Mouse (Mus musculus) forebrain, embryonic 11.5 days (tissue): ENCODE results near the gene Myl6. TPM values are rescaled to one million over a fixed set of nuclear protein-coding genes. Genes with fewer than 3 reads are reported as not detected.

Source experiments
- ATAC-seq: fragments of 200-750 bp; cut with Nextera tagmentation; replicated peaks from 2 replicates; pipeline ENCODE4 v1.8.0; 2017; ENCODE audit warnings: moderate TSS enrichment; ENCODE audit not compliant: low FRiP score
- DNase-seq: peaks from one replicate; pipeline ENCODE4 v3.0.0-alpha.2; 2017; ENCODE audit warnings: low spot score
- H3K27ac ChIP-seq: fragments of 300-500 bp; sonication (generic); 2 replicates; pipeline ENCODE4 v1.5.1; 2014; ENCODE audit warnings: low read depth, low read length
- H3K27me3 ChIP-seq: fragments of 300-500 bp; sonication (generic); 2 replicates; pipeline ENCODE4 v1.6.1; 2014; ENCODE audit warnings: mild to moderate bottlenecking, low read length, mixed read lengths; ENCODE audit not compliant: control insufficient read depth, insufficient read depth
- H3K36me3 ChIP-seq: fragments of 300-500 bp; sonication (generic); 2 replicates; pipeline ENCODE4 v1.6.1; 2014; ENCODE audit warnings: mild to moderate bottlenecking, low read length, moderate library complexity, mixed read lengths; ENCODE audit not compliant: control insufficient read depth, insufficient read depth
- H3K4me1 ChIP-seq: fragments of 300-500 bp; sonication (generic); replicated peaks from 2 replicates; pipeline ENCODE4 v1.6.1; 2014; ENCODE audit warnings: low read length, mixed read lengths; ENCODE audit not compliant: control insufficient read depth, insufficient read depth
- H3K4me2 ChIP-seq: fragments of 300-500 bp; sonication (generic); 2 replicates; pipeline ENCODE4 v1.6.1; 2014; ENCODE audit warnings: low read depth, mild to moderate bottlenecking, low read length, moderate library complexity, mixed read lengths; ENCODE audit not compliant: severe bottlenecking
- H3K4me3 ChIP-seq: fragments of 300-500 bp; sonication (generic); 2 replicates; pipeline ENCODE4 v1.5.1; 2014; ENCODE audit warnings: low read depth, low read length
- H3K9ac ChIP-seq: fragments of 300-500 bp; sonication (generic); 2 replicates; pipeline ENCODE4 v1.6.1; 2014; ENCODE audit warnings: low read length
- H3K9me3 ChIP-seq: fragments of 300-500 bp; sonication (generic); 2 replicates; pipeline ENCODE4 v1.6.1; 2016; ENCODE audit warnings: low read length, mixed read lengths; ENCODE audit not compliant: control insufficient read depth
- WGBS: fragments of 180-500 bp; shearing (Covaris S2); extraction: QIAGEN DNeasy Blood & Tissue Kit; methylation state at CpG from one replicate; pipeline ENCODE4 v1.1.7; 2014; 5-methylcytosine and 5-hydroxymethylcytosine counted together
- polyA plus RNA-seq: library from polyadenylated mRNA; unstranded; fragments of >200 nt; fragmentation: Nextera tagmentation; extraction: Ambion mirVana; gene quantifications from 2 replicates; pipeline ENCODE4 v1.2.1, GENCODE M21; 2014

Gene Myl6
- polyA plus RNA-seq, 1 experiment from 2014 or later: 620 TPM

GRCm38 (mm10) chr10:128490232-128490631 is 3.7 kb downstream of the Myl6 start:
- WGBS: 83% methylated on average over 5 of the region's 5 CpGs
- H3K4me1 ChIP-seq: peaks cover 7% of the 10 kb centered on the region
- H3K9ac ChIP-seq: no peak overlapping the region
- H3K9me3 ChIP-seq: no peaks in the 10 kb centered on the region
- H3K4me3 ChIP-seq: no peak overlapping the region
- ATAC-seq: no peak
- H3K27ac ChIP-seq: no peak overlapping the region
- no peaks in the 10 kb centered on the region for H3K27me3 ChIP-seq
- H3K4me2 ChIP-seq: no peak overlapping the region
- no peak for DNase-seq
- peaks cover 25% of the 10 kb centered on the region for H3K36me3 ChIP-seq

DNA sequence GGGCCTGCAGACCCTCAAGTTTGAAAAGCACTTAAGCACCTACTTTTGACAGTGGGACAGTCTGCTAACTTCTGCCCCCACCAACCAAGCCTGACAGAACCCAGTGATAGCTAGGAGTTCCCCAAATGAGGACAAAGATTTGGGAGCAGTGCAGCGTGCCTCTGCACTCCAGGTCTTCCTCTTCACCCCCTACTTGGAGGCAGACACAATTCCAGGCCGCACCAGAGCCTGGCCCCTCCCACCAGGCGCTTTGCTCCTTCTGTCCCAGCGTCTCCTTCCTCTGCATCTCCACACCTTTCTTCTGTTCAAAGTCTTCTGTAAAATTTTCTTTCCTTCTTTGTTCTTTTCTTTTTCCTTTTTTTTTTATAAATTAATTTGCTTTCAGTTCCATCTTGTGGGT is 4.2 kb downstream of the Myl6 start:
- Histone ChIP-seq H3K27ac (no peak overlapping the region), H3K4me1 (peaks cover 3% of the 10 kb centered on the region), H3K9ac (no peak overlapping the region), H3K4me3 (no peak overlapping the region), H3K9me3 (no peaks in the 10 kb centered on the region), H3K27me3 (no peaks in the 10 kb centered on the region), H3K36me3 (peaks cover 25% of the 10 kb centered on the region), H3K4me2 (no peak overlapping the region)
- no peak for ATAC-seq
- DNase-seq: no peak
- WGBS: 51% methylated on average over 4 of the region's 4 CpGs

DNA sequence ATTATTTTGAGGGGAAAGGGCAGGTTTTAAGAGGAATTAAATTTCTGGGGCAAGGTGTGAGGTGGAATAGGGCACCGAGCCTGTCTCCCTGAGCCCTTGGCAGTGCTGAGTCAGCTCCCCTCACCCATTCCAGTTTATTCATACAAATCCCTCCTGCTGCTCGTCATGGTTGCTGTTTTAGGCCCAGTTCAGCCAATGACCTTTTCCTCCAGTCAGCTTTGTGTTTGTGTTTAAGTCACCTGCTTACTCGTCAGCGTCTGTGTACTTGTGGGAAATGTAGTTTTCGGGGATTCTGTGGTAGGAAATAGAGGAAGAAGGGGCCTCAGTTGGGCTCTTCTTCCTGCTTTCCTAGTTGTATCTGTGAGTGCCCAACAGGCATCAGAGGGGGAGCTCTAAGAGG is 4.6 kb downstream of the Myl6 start:
- H3K9ac ChIP-seq: no peak overlapping the region
- WGBS: 75% methylated on average over 5 of the region's 5 CpGs
- H3K4me3 ChIP-seq: no peak overlapping the region
- ATAC-seq (no peak), DNase-seq (no peak)
- H3K27ac ChIP-seq: no peak overlapping the region
- H3K4me1 ChIP-seq: peaks cover 2% of the 10 kb centered on the region; the same call in 1 of the 2 replicates
- H3K9me3 ChIP-seq: no peaks in the 10 kb centered on the region
- H3K27me3 ChIP-seq: no peaks in the 10 kb centered on the region
- H3K36me3 ChIP-seq: peaks cover 25% of the 10 kb centered on the region
- no peak overlapping the region for H3K4me2 ChIP-seq

GRCm38 (mm10) chr10:128488776-128489175 is 5.2 kb downstream of the Myl6 start:
- peaks cover 2% of the 10 kb centered on the region; the same call in 1 of the 2 replicates for H3K4me1 ChIP-seq
- H3K9me3 ChIP-seq: no peaks in the 10 kb centered on the region
- no peak overlapping the region for H3K27ac ChIP-seq
- peaks cover 28% of the 10 kb centered on the region for H3K36me3 ChIP-seq
- ATAC-seq (no peak), DNase-seq (no peak)
- no peak overlapping the region for H3K9ac ChIP-seq
- no peak overlapping the region for H3K4me3 ChIP-seq
- no peak overlapping the region for H3K4me2 ChIP-seq
- H3K27me3 ChIP-seq: no peaks in the 10 kb centered on the region
- 79% methylated on average over 4 of the region's 4 CpGs for whole genome bisulfite sequencing

DNA sequence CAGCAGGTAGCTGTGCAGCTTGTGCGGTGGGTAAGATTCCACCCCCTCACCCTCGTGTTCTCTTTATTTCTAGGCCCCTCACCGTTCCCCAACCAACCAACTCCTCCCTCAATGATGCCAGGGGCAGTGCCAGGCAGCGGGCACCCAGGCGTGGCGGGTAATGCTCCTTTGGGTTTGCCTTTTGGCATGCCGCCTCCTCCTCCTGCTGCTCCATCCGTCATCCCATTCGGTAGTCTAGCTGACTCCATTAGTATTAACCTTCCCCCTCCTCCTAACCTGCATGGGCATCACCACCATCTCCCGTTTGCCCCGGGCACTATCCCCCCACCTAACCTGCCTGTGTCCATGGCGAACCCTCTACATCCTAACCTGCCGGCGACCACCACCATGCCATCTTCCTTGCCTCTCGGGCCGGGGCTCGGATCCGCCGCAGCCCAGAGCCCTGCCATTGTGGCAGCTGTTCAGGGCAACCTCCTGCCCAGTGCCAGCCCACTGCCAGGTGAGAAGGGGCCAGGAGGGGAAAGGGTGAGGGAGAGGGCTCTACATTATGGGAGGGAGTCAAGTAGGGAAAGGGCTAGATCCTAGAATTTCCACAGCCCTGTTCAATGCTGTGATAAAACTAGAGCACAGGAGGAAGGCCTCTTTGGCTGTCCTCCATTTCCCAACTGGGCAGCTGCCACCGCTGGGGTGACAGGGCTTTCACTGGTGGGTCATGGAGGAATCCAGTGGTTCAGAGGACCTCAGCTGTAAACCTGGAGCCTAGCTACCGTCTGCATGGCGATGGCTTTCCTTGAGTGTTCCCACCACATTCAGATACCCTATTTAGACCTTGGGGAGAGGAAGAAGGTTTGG is 5.9 kb downstream of the Myl6 start:
- Histone ChIP-seq H3K9me3 (no peaks in the 10 kb centered on the region), H3K27me3 (no peaks in the 10 kb centered on the region), H3K4me1 (peaks cover 2% of the 10 kb centered on the region; the same call in 1 of the 2 replicates), H3K4me2 (no peak overlapping the region), H3K36me3 (peaks cover 30% of the 10 kb centered on the region), H3K9ac (no peak overlapping the region), H3K27ac (no peak overlapping the region), H3K4me3 (no peak overlapping the region)
- DNase-seq (no peak), ATAC-seq (no peak)
- WGBS: 92% methylated on average over 22 of the region's 22 CpGs

- WGBS: 95% methylated on average over 7 of the region's 7 CpGs
Measured at GRCm38 (mm10) chr10:128486370-128486769, 7.6 kb downstream of the Myl6 start.

DNA sequence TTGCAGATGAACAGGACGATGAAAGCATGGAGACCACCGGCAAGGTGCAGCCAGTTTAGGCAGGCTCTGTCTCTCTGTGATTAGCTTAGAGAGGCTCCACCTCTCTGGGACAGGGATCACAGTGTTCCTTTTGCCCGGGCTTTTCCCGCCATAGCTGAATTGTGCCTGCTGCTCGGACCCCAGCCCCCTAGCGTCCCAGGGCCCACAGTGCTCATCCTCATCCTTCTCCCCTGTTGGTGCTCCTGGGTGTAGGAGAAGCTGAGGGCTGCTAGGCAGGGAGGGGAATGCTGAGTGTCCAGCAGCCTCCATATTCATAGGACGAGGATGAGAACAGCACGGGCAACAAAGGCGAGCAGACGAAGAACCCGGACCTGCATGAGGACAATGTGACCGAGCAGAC is 19.6 kb downstream of the Myl6 start:
- WGBS: 88% methylated on average over 12 of the region's 12 CpGs
- DNase-seq (peak; percentile 44), ATAC-seq (no peak)
- Histone ChIP-seq H3K4me2 (no peak overlapping the region), H3K27me3 (no peaks in the 10 kb centered on the region), H3K9me3 (no peaks in the 10 kb centered on the region), H3K4me1 (no peaks in the 10 kb centered on the region), H3K4me3 (no peak overlapping the region), H3K36me3 (peaks cover 29% of the 10 kb centered on the region), H3K27ac (no peak overlapping the region), H3K9ac (no peak overlapping the region)

More at GRCm38 (mm10) chr10:128486370-128486769, 7.6 kb downstream of the Myl6 start:
- Histone ChIP-seq H3K36me3 (peaks cover 47% of the 10 kb centered on the region), H3K27me3 (no peaks in the 10 kb centered on the region), H3K4me3 (no peak overlapping the region), H3K27ac (no peak overlapping the region), H3K9me3 (no peaks in the 10 kb centered on the region), H3K4me1 (no peaks in the 10 kb centered on the region), H3K4me2 (no peak overlapping the region), H3K9ac (no peak overlapping the region)
- no peak for ATAC-seq
- DNase-seq: no peak

DNA sequence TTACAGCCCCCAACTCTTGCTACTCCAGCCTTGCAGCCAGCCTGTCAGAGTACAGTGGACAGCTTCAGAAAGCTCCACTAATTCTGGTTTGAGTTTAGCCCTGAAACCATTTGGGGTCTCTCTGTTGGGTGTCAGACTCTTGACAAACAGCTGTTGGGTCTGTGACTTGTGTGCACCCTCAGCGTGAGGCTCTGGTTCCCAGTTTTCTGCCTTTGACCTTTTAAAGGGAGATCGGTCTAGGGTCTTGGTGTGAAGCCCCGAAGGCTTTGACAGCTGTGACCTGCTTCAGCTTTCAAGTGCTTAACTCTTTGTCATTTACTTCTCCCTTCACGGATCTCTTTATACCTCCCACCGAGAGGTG is 33.7 kb downstream of the Myl6 start:
- Histone ChIP-seq H3K9ac (peak overlapping the region; percentile 98), H3K36me3 (peaks cover 7% of the 10 kb centered on the region; the same call in 1 of the 2 replicates), H3K27me3 (no peaks in the 10 kb centered on the region), H3K27ac (no peak overlapping the region; the same call in 1 of the 2 replicates), H3K9me3 (no peaks in the 10 kb centered on the region), H3K4me2 (peak overlapping the region; percentile 70), H3K4me3 (peak overlapping the region; percentile 99), H3K4me1 (peaks cover 9% of the 10 kb centered on the region)
- no peak for ATAC-seq
- 2% methylated on average over 5 of the region's 5 CpGs for WGBS
- DNase-seq: no peak
